Mouse (Mus musculus) heart, postnatal 36 days (tissue): ENCODE measurements around the gene Txn2. TPM values are rescaled to one million over a fixed set of nuclear protein-coding genes. Genes with fewer than 3 reads are reported as not detected.
A peak's percentile ranks its signal among the peaks of the same experiment; 100 is the strongest.

Experiments used
- DNase-seq, 2 experiments: peaks; one replicate each; pipeline ENCODE4 v3.0.0; 2021 to 2022
- intact Hi-C: fragments of 180-260 bp; cut with DNase I; formaldehyde crosslinking; loops from one replicate; pipeline ENCODE4 v1.15.1; 2025
- total RNA-seq, 2 experiments: library from RNA; stranded (reverse); gene quantifications; 2 replicates each; pipeline ENCODE4 v1.2.3; 2021

The Txn2 gene
- total RNA-seq, 2 experiments from 2014 or later: 276 to 279 TPM

DNA sequence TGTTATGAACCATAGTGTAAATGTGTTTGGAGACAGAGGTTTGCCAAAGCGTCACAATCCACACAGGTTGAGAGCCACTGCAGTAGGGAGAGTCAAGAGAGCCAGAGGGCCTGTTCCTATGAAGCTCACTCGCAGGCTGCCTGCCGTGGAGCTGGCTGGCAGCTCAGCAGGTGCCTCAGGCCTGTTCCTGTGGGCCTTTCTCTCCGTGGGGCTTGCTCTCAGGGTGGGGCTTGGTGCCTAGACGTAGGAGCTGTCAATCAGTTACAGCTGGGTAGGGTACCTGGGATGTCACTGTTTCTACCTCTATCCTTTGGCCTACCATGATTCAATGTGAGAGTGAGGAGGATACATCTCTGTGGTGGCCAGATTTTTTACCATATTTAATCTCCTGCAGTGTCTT, 6.2 kb upstream of the Txn2 start:
- no peak for DNase-seq
- intact Hi-C loops: loop anchor here (2.0 to 5.0 kb wide), 3 partner anchors 36 to 242 kb away; partner anchors contain the start of genes Cacng2 and Eif3d

DNA sequence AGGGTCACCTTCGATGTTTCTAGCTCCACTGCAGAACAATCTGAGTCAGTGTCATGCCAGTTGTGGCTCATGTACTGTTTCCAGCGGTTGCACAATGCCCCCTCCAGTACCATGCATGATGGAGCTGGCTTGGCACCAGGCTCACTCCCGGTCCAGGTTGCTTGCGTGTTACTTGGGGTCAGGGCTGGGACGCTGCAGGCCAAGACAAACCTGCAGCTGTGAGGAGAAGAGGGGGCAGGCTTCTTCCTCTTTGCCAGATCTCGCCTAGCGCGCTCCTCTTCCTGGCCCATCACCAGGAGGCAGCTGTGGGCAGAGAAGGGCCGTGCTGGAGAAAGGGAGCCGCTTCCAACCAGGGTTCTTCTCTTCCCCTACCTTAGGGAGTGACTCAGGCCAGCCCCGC, 5.5 kb upstream of the Txn2 start:
- no peak for DNase-seq
- intact Hi-C loops: loop anchor here (2.0 to 5.0 kb wide), 3 partner anchors 36 to 243 kb away; partner anchors contain the start of genes Cacng2 and Eif3d

- peak; percentile 100 for DNase-seq
- intact Hi-C loops: loop anchor here (2.0 to 5.0 kb wide), 3 partner anchors 37 to 244 kb away; partner anchors contain the start of genes Cacng2 and Eif3d
Measured at GRCm38 (mm10) chr15:77933770-77934169, 5.0 kb upstream of the Txn2 start.

- intact Hi-C loops: loop anchor here (5.0 kb wide), 2 partner anchors 189 to 244 kb away; partner anchors contain the start of gene Cacng2
- no peak for DNase-seq
Measured at GRCm38 (mm10) chr15:77933222-77933621, 4.4 kb upstream of the Txn2 start.

- intact Hi-C loops: loop anchor here (5.0 kb wide), 2 partner anchors 191 to 246 kb away; partner anchors contain the start of gene Cacng2
Measured at GRCm38 (mm10) chr15:77931689-77932016, 2.8 kb upstream of the Txn2 start.

GRCm38 (mm10) chr15:77930986-77931688, 2.3 kb upstream of the Txn2 start:
- DNase-seq: no peak
- intact Hi-C loops: loop anchor here (5.0 kb wide), 2 partner anchors 191 to 246 kb away; partner anchors contain the start of gene Cacng2

More at GRCm38 (mm10) chr15:77931689-77932016, 2.8 kb upstream of the Txn2 start:
- DNase-seq: no peak

- intact Hi-C loops: loop anchor here (5.0 kb wide), 2 partner anchors 192 to 247 kb away; partner anchors contain the start of gene Cacng2
- DNase-seq: no peak
Measured at GRCm38 (mm10) chr15:77929804-77930203, 998 bp upstream of the Txn2 start.

GRCm38 (mm10) chr15:77928091-77928490, 715 bp downstream of the Txn2 start:
- DNase-seq: no peak
- intact Hi-C loops: no loop called here

DNA sequence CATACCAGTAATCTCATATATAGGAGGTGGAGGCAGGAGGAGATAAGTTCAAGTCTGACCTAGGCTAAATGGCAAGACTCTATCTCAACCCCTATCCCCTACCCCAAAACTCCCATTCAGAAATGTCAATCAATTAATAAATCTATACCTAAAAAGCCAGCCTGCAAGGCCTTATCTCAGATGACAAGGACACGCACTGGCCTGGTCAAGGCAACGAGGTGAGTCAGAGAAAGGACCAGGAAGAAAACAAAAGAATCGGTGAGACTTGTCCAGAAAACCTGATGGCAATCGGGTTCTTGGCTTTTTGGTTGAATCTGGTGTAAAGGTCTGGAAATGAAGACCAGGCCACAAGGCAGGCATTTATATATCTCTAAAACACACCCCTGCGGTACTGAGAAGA, 1.9 kb downstream of the Txn2 start:
- intact Hi-C loops: no loop called here
- DNase-seq: no peak

- no peak for DNase-seq
- intact Hi-C loops: no loop called here
Measured at GRCm38 (mm10) chr15:77925195-77925594, 3.6 kb downstream of the Txn2 start.

DNA sequence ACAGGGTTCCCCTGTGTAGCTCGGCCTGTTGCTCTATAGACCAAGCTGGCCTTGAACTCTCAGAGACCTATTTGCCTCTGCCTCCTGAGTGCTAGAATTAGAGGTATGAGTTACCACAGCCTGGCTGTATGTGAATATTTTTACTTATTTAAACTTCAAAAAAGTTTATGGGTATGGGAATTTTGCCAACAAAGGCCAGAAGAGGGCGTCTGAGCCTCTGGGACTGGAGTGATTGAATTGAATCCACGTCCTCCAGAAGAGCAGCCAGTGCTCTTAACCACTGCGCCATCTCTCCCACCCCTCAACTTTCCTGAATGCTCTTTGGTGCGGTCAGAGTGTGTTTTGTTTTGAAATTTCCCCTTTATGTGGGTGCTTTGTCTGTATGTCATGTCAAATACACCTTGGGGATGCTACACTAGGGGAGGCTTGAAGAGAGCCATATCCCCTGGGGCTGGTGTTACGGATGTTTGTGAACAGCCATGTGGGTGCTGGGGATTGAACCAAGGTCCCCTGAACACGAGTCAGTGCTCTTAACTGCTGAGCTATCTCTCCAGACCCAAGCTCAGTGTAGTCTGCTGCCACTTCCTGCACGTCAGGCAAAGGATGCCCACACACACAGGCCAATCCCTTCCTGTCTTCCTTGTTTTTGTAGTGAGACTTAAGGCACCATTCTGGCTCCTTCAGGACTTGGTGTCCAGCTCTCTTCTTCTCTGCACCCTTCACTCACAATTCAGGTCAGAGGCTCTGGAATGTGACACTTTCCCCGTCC, 5.4 kb downstream of the Txn2 start:
- intact Hi-C loops: no loop called here
- no peak for DNase-seq

DNA sequence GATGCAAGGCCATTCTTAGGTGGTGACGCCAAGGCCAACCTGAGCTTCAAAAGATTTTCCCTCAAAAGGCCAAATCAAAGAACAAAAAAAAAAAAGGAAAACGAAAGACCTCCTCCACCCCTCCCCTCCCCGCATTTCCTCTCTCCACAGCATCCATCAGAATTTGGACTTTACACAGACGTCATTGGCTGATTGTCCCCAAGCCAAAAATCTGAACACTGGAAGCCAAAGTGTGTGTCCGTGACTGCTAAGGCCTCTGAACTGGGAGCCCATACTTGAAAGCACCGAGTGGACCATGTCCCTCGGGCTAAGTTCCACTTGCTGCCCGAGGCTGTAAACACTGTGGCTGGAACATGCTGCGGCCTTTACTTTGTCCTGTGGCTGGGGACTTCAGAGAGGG, 6.1 kb downstream of the Txn2 start:
- no peak for DNase-seq
- intact Hi-C loops: no loop called here

GRCm38 (mm10) chr15:77921636-77922035, 7.2 kb downstream of the Txn2 start:
- DNase-seq: no peak
- intact Hi-C loops: no loop called here

DNA sequence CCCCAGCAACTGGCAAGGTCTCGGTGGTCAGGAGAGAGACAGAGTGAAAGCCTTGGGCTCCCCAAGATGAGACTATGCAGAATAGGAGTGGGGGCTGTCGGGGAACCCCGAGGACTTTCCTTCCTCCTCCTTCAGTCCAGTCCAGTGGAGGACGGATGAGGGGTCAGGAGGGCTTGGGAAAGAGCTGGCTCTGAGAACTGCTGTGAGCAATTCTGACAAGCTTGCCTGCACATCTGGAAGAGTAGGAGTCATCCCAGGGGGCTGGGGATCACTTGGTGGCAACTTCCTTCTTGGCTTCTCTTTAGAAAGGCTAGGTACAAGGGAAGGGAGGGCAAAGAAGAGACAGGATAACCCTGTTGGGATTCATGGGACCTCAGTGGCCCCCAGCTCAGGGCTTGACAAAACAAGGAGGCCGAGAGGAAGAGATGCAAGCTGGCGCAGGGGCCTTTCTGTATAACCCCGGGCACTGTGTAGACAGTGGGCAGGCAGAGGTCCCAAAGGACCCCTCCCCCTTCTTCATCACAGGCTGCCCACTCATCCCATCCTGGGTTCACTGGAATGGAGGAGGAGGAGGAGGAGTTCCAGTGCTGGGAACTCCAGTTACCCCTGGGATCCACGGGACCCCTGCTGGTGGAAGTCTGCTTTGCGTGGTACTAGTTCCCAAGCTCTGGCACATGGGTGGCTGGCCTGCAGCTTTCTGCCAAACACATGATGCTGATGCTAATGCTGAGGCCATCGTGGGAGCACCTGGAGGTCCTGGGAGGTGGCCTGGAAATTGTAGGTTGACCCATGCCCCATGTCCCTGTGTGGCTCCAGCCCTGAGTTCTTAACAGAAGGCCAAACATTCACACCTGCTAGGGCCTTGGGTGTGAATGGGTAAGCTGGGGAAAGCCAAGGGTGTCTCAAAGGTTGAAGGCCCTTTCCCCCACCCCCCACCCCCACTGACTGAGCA, 8.0 kb downstream of the Txn2 start:
- DNase-seq: no peak

DNA sequence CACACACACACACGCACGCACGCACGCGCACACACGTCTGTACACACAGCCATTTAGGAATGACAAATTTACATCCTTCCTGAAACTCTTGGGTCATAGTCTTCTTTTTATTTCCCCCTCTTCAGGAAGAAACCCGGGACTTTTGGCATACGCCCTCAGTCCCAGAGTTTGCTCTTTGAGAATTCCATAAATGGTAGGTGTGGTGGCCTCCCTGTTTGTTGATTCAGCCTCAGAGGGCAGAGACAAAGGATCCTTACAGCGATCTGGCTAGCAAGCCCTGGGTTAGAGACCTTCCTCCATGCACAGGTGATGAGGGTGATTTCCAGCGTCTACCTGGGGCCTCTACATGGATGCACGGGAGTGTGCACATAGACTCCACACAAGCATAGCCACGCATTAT, 9.4 kb downstream of the Txn2 start:
- intact Hi-C loops: loop anchor here (5.0 kb wide), 1 partner anchor 157 kb away; no protein-coding TSS in a partner anchor
- DNase-seq: no peak

More for the DNA sequence above, 8.0 kb downstream of the Txn2 start:
- intact Hi-C loops: no loop called here

- intact Hi-C loops: loop anchor here (1.0 to 5.0 kb wide), 3 partner anchors 134 to 155 kb away; no protein-coding TSS in a partner anchor
Measured at GRCm38 (mm10) chr15:77916851-77917544, 11.8 kb downstream of the Txn2 start.

GRCm38 (mm10) chr15:77915287-77915686, 13.5 kb downstream of the Txn2 start:
- intact Hi-C loops: loop anchor here (5.0 kb wide), 1 partner anchor 153 kb away; no protein-coding TSS in a partner anchor
- no peak for DNase-seq

More at GRCm38 (mm10) chr15:77916851-77917544, 11.8 kb downstream of the Txn2 start:
- peak; percentile 90 to 94 for DNase-seq

- intact Hi-C loops: loop anchor here (5.0 kb wide), 1 partner anchor 72 kb away; the partner anchor contains the start of gene Myh9
- DNase-seq: no peak
Measured at GRCm38 (mm10) chr15:77914507-77914906, 14.3 kb downstream of the Txn2 start.

DNA sequence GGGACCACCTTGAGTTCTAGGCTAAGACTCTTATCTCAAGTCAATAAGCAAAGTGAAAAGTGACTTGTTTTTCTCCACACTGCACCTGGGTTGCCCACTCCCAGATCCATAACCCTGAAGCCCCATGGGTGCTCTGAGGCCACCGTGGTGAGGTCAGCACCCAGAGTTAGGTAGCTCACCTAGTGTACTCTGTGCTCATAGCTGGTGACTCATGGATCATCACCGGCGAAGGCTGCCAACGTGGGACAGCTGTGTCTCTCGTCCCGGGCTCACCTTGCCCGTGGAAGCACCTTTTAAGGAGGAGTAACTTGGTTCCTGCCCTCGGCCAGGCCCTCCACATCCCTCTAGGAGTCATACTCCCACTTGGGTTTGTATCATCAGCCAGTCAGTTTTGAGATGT, 15.8 kb downstream of the Txn2 start:
- DNase-seq: no peak
- intact Hi-C loops: loop anchor here (5.0 kb wide), 1 partner anchor 71 kb away; the partner anchor contains the start of gene Myh9
